Comparison of ENCODE assay signal across 8 mouse cellular contexts in genomic region chr12:30039565-30039964, GRCm38 (mm10).
DNase-seq lines count a peak whose midpoint lies in the region; ATAC-seq lines count a peak whose summit lies in the region.

No protein-coding gene starts in this region.

- no peaks in the 10 kb centered on the region for H3K9me3 ChIP-seq in hindbrain, embryonic 10.5 days
- H3K9me3 ChIP-seq in hindbrain, embryonic 13.5 days = no peaks in the 10 kb centered on the region
- H3K9me3 ChIP-seq in forebrain, embryonic 12.5 days = no peaks in the 10 kb centered on the region
- no peaks in the 10 kb centered on the region for H3K9me3 ChIP-seq in intestine, embryonic 16.5 days (ENCODE audit: control insufficient read depth, low read length)

- no peak overlapping the region for H3K9ac ChIP-seq in hindbrain, embryonic 13.5 days
- H3K9ac ChIP-seq in forebrain, embryonic 12.5 days = no peak overlapping the region
- no peak overlapping the region for H3K9ac ChIP-seq in intestine, embryonic 16.5 days (ENCODE audit: low read depth, low read length)

- H3K36me3 ChIP-seq in hindbrain, embryonic 10.5 days = no peaks in the 10 kb centered on the region
- H3K36me3 ChIP-seq in hindbrain, embryonic 13.5 days = no peaks in the 10 kb centered on the region
- no peaks in the 10 kb centered on the region for H3K36me3 ChIP-seq in forebrain, embryonic 12.5 days (replicated peaks)
- no peaks in the 10 kb centered on the region for H3K36me3 ChIP-seq in intestine, embryonic 16.5 days (ENCODE audit: control insufficient read depth, insufficient read depth, low read length)

- no peak for ATAC-seq in hindbrain, embryonic 13.5 days (ENCODE audit: low FRiP score)
- ATAC-seq in forebrain, embryonic 12.5 days (ENCODE audit: low FRiP score) = peak; percentile 58
- ATAC-seq in intestine, embryonic 16.5 days = peak; percentile 49; the same call in 1 of the 2 replicates
- no peak for ATAC-seq in CD4-positive, CD25-positive, alpha-beta regulatory T cell, adult 4 months

- no peak overlapping the region for H3K4me2 ChIP-seq in hindbrain, embryonic 13.5 days
- no peak overlapping the region for H3K4me2 ChIP-seq in forebrain, embryonic 12.5 days
- no peak overlapping the region for H3K4me2 ChIP-seq in intestine, embryonic 16.5 days (ENCODE audit: low read depth, low read length)

- DNase-seq in hindbrain, embryonic 10.5 days (ENCODE audit: low spot score) = peak; percentile 21
- peak; percentile 60 for DNase-seq in adipocyte (ENCODE audit: low spot score)
- DNase-seq in lung, adult 18-20 months = peak; percentile 44 to 62
- peak; percentile 63 for DNase-seq in retina, postnatal 1 day

- WGBS in hindbrain, embryonic 10.5 days = 45% methylated on average over 4 of the region's 4 CpGs
- WGBS in hindbrain, embryonic 13.5 days = 51% methylated on average over 4 of the region's 4 CpGs
- 43% methylated on average over 4 of the region's 4 CpGs for WGBS in forebrain, embryonic 12.5 days
- 32% methylated on average over 4 of the region's 4 CpGs for WGBS in intestine, embryonic 16.5 days

- H3K4me1 ChIP-seq in hindbrain, embryonic 10.5 days (replicated peaks) = peaks cover 28% of the 10 kb centered on the region
- H3K4me1 ChIP-seq in hindbrain, embryonic 13.5 days (replicated peaks) = peaks cover 27% of the 10 kb centered on the region
- peaks cover 22% of the 10 kb centered on the region for H3K4me1 ChIP-seq in forebrain, embryonic 12.5 days
- no peaks in the 10 kb centered on the region for H3K4me1 ChIP-seq in intestine, embryonic 16.5 days (ENCODE audit: control insufficient read depth, insufficient read depth, low read length)

- H3K4me3 ChIP-seq in hindbrain, embryonic 10.5 days = no peak overlapping the region
- no peak overlapping the region for H3K4me3 ChIP-seq in hindbrain, embryonic 13.5 days
- no peak overlapping the region for H3K4me3 ChIP-seq in forebrain, embryonic 12.5 days (replicated peaks)
- no peak overlapping the region for H3K4me3 ChIP-seq in intestine, embryonic 16.5 days (ENCODE audit: low read length)

- 0 out of 2 replicates have a peak overlapping the region, but pooled peaks have one; percentile 2 for H3K27ac ChIP-seq in hindbrain, embryonic 10.5 days
- no peak overlapping the region for H3K27ac ChIP-seq in hindbrain, embryonic 13.5 days
- H3K27ac ChIP-seq in forebrain, embryonic 12.5 days = no peak overlapping the region
- peak overlapping the region; percentile 23; the same call in 1 of the 2 replicates for H3K27ac ChIP-seq in intestine, embryonic 16.5 days (ENCODE audit: low read length)

- no peaks in the 10 kb centered on the region for H3K27me3 ChIP-seq in hindbrain, embryonic 10.5 days (ENCODE audit: insufficient read depth, poor library complexity, severe bottlenecking)
- H3K27me3 ChIP-seq in hindbrain, embryonic 13.5 days = no peaks in the 10 kb centered on the region
- H3K27me3 ChIP-seq in forebrain, embryonic 12.5 days = no peaks in the 10 kb centered on the region
- no peaks in the 10 kb centered on the region for H3K27me3 ChIP-seq in intestine, embryonic 16.5 days (replicated peaks; ENCODE audit: control insufficient read depth, insufficient read depth, low read length)

Comparison
In these comparisons a context has a peak if more than half of its experiments do, and no peak if none do; other contexts are left out.
1. H3K27ac ChIP-seq: peak in hindbrain, embryonic 10.5 days (single experiment) and intestine, embryonic 16.5 days (single experiment); none in hindbrain, embryonic 13.5 days (single experiment) and forebrain, embryonic 12.5 days (single experiment).
2. ATAC-seq: peak in forebrain, embryonic 12.5 days (single experiment) and intestine, embryonic 16.5 days (single experiment); none in hindbrain, embryonic 13.5 days (single experiment) and CD4-positive, CD25-positive, alpha-beta regulatory T cell, adult 4 months (single experiment).
3. Peak in every context shown above with its lines, with median percentiles within 50 percentile points of each other: DNase-seq.